Mouse (Mus musculus): Measurements from ENCODE around the gene Pdxdc1. TPM values are rescaled to one million over a fixed set of nuclear protein-coding genes. Genes with fewer than 3 reads are reported as not detected.
"Not testable (repeated sequence)": the region's sequence is repeated elsewhere in the genome, so short reads cannot be mapped to it uniquely, and the experiment has no call there.

Pdxdc1 gene
- total RNA-seq, 2 experiments from 2014 or later: 38.3 to 56.9 TPM

DNA sequence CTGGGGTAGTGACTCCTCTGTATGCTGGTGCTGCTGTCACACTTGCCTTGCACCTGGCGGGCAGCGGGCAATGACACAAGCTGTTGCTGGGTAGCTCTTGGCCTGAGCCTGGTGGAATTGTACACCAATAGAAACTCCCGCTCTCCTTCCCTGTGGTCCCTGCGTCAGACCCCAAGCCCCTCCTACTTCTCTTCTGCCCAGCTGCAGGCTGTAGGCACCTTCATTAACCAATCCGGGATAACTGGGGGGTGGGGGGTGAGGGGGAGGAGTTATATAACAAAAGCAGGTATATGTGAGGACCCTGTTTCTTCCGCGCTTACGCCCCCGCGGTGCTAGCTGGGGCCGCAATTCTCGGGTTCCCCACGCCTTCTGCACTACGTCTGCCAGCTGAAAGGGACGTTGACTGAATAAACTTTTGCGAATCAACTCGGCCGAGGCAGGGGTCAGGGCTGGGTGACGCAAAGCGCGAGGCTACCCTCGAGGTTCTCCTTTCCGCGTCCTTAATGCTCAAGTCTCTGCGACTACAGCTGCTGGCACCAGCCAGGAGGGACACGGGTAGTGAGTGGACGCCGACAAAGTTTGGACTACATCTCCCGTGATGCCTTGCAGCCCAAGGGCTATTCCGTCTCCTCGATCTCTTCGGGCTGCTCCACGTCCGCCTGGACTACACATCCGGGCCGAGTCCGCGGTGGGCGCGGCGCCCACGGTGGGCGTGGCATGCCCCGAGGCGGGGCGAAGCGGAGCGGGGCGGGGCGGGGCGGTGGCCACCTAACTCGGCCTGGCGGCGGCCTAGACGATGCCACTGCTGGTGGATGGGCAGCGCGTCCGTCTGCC is 84.2 kb downstream of the Pdxdc1 start, which contains the start of gene Ntan1:
TSS of gene Ntan1 (plus strand) at position 286 of the 834 bp plus-strand sequence.
- peak; percentile 92 for ATAC-seq (ENCODE audit: poor library complexity, severe bottlenecking)

DNA sequence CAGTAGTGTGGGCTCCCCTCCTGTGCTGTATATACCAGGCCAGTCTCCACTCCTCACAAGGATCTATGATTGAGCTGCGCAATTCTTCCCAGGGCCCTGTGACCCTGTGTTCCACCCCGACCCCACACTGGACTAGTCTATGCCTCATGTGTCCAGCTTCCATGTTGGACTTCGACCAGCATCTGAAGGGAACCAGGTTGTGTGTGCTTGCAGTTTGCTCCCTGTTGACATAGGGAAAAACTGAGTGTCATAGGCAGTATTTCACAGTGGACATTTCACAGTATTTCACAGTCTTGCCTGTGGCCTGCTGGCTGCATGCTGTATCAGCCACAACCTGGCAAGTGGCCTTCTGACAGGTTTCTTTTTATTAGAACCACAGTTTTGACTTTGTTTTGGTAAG is 89.7 kb downstream of the Pdxdc1 start:
- ATAC-seq (ENCODE audit: poor library complexity, severe bottlenecking): no peak

DNA sequence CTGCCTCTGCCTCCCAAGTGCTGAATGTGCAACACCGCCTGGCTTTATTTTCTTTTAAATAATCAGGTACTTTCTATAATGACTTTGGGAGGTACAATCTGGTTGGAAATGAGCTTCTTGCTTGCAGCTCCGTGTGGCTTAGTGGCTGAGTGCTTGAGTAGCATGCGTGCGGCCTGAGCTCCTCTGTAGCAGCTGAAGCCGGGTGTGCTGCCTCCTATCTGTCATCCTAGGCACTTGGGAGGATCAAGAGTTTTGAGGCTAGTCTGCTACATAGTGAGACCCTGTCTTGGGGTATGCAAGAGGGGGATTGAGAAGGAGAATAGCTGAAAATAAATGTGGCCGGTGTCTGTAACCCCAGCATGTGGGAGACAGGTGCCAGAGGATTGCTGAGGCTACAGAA is 90.8 kb downstream of the Pdxdc1 start:
- no peak for ATAC-seq (ENCODE audit: poor library complexity, severe bottlenecking)

DNA sequence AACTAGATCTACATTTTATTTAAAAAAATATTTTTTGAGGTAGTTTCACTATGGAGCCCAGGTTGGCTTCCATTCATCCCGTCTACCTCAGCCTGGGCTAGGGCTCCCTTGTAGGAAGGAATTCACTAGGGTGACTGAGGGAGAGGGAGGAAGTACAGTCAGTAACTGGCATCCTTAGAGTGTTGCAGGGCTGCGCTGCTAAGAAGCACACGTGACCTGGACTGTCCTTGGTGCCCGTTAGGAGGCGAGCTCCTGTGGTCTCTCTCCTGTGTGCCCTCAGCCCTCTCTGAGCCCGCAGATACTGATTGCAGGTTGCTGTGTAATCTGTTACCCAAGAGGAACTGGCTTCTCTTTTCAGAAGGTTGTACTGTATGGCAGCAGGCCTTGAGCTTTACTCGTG is 94.5 kb downstream of the Pdxdc1 start:
- peak; percentile 84 for ATAC-seq (ENCODE audit: poor library complexity, severe bottlenecking)

DNA sequence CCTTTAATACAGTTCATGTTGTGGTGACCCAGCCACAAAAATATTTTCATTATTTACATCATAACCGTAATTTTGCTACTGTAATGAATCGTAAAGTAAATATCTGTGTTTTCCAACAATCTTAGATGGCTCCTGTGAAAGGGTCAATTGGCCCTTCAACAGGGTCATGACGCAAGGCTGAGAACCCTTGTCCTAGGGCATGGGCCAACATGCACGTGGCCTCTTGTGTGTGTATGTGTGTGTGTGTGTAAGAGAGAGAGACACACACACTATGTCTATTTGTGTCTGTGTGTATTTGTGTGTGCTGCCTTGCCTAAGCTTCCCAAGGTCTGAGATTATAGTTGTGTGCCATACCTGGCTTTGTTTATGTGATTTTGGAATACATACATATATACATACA is 95.3 kb downstream of the Pdxdc1 start:
- ATAC-seq (ENCODE audit: poor library complexity, severe bottlenecking): no peak

DNA sequence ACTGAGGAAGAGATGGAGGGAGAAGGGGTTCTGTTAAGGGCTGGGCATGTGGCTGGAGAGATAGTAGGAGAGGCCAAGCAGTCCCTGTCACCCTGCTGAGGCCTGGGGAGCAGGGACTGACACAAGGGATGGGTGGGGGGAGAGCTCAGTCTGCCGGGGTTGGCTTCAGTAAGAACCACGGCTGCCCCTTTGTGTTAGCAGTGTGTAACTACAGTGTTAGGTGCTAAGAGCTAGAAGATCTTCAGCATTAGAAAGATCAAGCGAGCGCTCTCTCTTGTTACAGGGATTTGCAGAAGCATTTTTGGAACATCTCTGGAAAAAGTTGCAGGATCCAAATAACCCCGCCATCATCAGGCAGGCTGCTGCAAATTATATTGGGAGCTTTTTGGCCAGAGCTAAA is 98.3 kb downstream of the Pdxdc1 start:
- ATAC-seq (ENCODE audit: poor library complexity, severe bottlenecking): no peak

DNA sequence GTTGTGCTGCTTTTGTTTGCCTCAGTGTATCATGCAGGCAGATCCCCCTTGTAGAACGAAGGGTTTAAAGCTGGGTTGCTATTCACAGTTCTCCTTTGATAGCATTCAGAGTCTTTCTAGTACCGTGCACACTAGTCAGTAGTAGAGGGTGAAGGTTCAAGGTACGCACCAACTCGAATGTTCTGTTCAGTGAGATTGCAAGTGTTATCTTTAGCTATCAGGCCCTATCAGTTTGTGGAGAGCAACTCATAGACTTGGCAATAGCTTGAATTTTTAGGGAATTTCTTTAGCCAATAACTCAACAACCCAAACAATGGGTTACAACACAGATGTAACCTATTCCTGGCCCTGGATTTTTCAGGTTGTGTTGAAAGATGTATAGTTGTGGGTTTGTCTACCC is 101.7 kb downstream of the Pdxdc1 start:
- ATAC-seq (ENCODE audit: poor library complexity, severe bottlenecking): no peak

DNA sequence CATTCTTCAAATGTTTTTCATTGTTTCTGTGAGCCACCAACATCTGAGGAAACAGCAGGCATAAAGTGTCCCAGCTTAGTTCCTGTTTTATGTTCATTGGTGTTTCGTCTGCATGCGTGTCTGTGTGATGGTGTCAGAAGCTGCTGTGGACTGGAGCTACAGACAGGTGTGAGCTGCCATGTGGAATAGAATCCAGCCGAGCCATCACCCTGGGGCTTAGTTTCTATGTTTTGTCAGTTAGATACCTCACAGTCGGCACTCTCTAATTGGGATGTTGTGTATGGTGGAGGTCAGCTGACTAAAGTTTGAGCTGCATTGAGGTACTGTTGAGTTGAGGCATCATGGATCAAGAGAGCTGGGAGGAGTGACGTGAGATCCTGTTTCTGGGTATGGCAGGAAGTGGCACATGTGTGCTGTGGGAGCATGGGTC is 106.2 kb downstream of the Pdxdc1 start:
- peak; percentile 77 for ATAC-seq (ENCODE audit: poor library complexity, severe bottlenecking)

DNA sequence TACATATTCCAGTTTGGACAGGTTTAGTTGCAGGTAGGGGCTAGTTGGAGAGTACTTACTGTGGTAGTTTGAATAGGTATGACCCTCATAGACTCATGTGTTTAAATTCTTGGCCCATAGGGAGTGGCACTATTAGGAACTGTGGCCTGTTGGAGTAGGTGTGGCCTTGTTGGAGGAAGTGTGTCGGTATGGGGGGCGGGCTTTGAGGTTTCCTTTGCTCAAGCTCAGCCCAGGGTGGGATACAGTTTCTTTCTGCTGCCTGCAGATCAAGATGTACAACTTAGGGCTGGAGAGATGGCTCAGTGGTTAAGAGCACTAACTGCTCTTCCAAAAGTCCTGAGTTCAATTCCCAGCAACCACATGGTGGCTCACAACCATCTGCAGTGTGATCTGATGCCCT is 109.5 kb downstream of the Pdxdc1 start:
- not testable (repeated sequence) for ATAC-seq (ENCODE audit: poor library complexity, severe bottlenecking)

DNA sequence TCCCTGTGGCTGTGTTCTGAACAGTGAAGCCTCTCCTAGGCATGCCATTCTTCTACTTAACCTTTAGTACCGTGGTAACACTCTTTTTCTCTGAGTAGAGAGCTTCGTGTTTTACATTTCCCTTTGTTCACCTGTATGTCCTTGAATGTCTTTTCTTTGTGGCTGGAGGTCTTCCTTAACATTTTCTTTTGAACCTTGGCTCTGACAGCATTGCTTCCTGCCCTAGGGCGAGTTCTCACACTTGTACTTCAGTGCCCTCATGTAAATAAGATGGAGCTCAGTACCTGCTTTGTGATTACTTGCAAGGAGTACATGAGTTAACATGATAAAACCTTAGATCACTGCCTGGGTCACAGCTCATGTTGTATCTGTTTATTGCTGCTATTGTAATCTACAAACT is 117.0 kb downstream of the Pdxdc1 start:
- no peak for ATAC-seq (ENCODE audit: poor library complexity, severe bottlenecking)

Other genes with a start within 250 kb of the Pdxdc1 start
- gene Parn, start 235.0 kb downstream of the Pdxdc1 start, total RNA-seq (2015): 6.5 and 8.6 TPM in 2 replicates
- 21.1 and 21.2 TPM in 2 replicates for gene Parn, start 235.0 kb downstream of the Pdxdc1 start, total RNA-seq (2017)
- gene Bfar, start 231.3 kb downstream of the Pdxdc1 start, total RNA-seq (2015): 31.8 and 37.7 TPM in 2 replicates
- gene Bfar, start 231.3 kb downstream of the Pdxdc1 start, total RNA-seq (2017): 40.0 and 45.2 TPM in 2 replicates
- gene 3110001I22Rik, start 231.2 kb downstream of the Pdxdc1 start, total RNA-seq (2015): 13.9 and 14.6 TPM in 2 replicates
- 15.5 and 18.5 TPM in 2 replicates for gene 3110001I22Rik, start 231.2 kb downstream of the Pdxdc1 start, total RNA-seq (2017)
- not detected in 2 replicates for gene Pla2g10, start 172.1 kb downstream of the Pdxdc1 start, total RNA-seq (2015)
- not detected in 2 replicates for gene Pla2g10, start 172.1 kb downstream of the Pdxdc1 start, total RNA-seq (2017)
- gene Rrn3, start 122.4 kb downstream of the Pdxdc1 start, total RNA-seq (2015): 14.5 and 16.3 TPM in 2 replicates
- gene Rrn3, start 122.4 kb downstream of the Pdxdc1 start, total RNA-seq (2017): 24.6 and 26.3 TPM in 2 replicates
- gene Ntan1, start 84.3 kb downstream of the Pdxdc1 start, total RNA-seq (2015): 93.7 and 107 TPM in 2 replicates
- gene Ntan1, start 84.3 kb downstream of the Pdxdc1 start, total RNA-seq (2017): 72.4 and 80.9 TPM in 2 replicates
- gene Mpv17l, start within 50 bp of the Pdxdc1 start, total RNA-seq (2015): 0.87 and 1.7 TPM in 2 replicates
- gene Mpv17l, start within 50 bp of the Pdxdc1 start, total RNA-seq (2017): 0.12 and 0.37 TPM in 2 replicates
- gene 2900011O08Rik, start 83.5 kb upstream of the Pdxdc1 start, total RNA-seq (2015): not detected in 2 replicates
- gene 2900011O08Rik, start 83.5 kb upstream of the Pdxdc1 start, total RNA-seq (2017): not detected in 2 replicates
- gene Ifitm7, start 83.8 kb upstream of the Pdxdc1 start, total RNA-seq (2015): not detected in 2 replicates
- gene Ifitm7, start 83.8 kb upstream of the Pdxdc1 start, total RNA-seq (2017): 0.22 TPM in 1 of 2 replicates, not detected in the other